Mouse (Mus musculus): ENCODE data around the gene Helb. TPM values are rescaled to one million over a fixed set of nuclear protein-coding genes. Genes with fewer than 3 reads are reported as not detected.

Gene Helb
- polyA plus RNA-seq, 1 experiment from 2014 or later = 5.0 TPM

- Histone ChIP-seq H3K4me2 (ENCODE audit: low read depth, low read length) (no peak overlapping the region), H3K36me3 (replicated peaks; ENCODE audit: insufficient read depth, low read length) (no peaks in the 10 kb centered on the region), H3K9me3 (ENCODE audit: low read length) (no peaks in the 10 kb centered on the region), H3K4me3 (ENCODE audit: low read depth, low read length) (no peak overlapping the region), H3K4me1 (ENCODE audit: insufficient read depth) (no peaks in the 10 kb centered on the region), H3K9ac (replicated peaks) (no peak overlapping the region), H3K27ac (ENCODE audit: low read depth) (no peak overlapping the region), H3K27me3 (ENCODE audit: insufficient read depth, low read length) (no peaks in the 10 kb centered on the region)
- ATAC-seq (no peak), DNase-seq (peak; percentile 69)
- 16% methylated on average over 5 of the region's 5 CpGs for WGBS (ENCODE audit: insufficient replicate concordance)
- TF ChIP-seq EP300 (IDR thresholded peaks at IDR 0.05; ENCODE audit: low read depth) (no peak), CTCF (IDR thresholded peaks at IDR 0.05; ENCODE audit: low read depth) (peak; percentile 92)
These were observed 48.4 kb downstream of the Helb start for GRCm38 (mm10) chr10:120064424-120064823.

GRCm38 (mm10) chr10:120061238-120062130 is 51.3 kb downstream of the Helb start:
- WGBS (ENCODE audit: insufficient replicate concordance) = 72% methylated on average over 24 of the region's 24 CpGs
- ATAC-seq = no peak
- Histone ChIP-seq H3K27ac (ENCODE audit: low read depth) (no peak overlapping the region), H3K4me2 (ENCODE audit: low read depth, low read length) (no peak overlapping the region), H3K4me1 (ENCODE audit: insufficient read depth) (no peaks in the 10 kb centered on the region), H3K9ac (replicated peaks) (no peak overlapping the region), H3K27me3 (ENCODE audit: insufficient read depth, low read length) (no peaks in the 10 kb centered on the region), H3K9me3 (ENCODE audit: low read length) (peaks cover 2% of the 10 kb centered on the region; the same call in 1 of the 2 replicates), H3K4me3 (ENCODE audit: low read depth, low read length) (no peak overlapping the region), H3K36me3 (replicated peaks; ENCODE audit: insufficient read depth, low read length) (no peaks in the 10 kb centered on the region)
- no peak for TF ChIP-seq EP300 (IDR thresholded peaks at IDR 0.05; ENCODE audit: low read depth)
- TF ChIP-seq CTCF (IDR thresholded peaks at IDR 0.05; ENCODE audit: low read depth) = no peak
- DNase-seq = no peak

GRCm38 (mm10) chr10:120060579-120061237 is 52.1 kb downstream of the Helb start:
- TF ChIP-seq EP300 (IDR thresholded peaks at IDR 0.05; ENCODE audit: low read depth) = no peak
- TF ChIP-seq CTCF (IDR thresholded peaks at IDR 0.05; ENCODE audit: low read depth) = no peak
- Histone ChIP-seq H3K9me3 (ENCODE audit: low read length) (peaks cover 2% of the 10 kb centered on the region; the same call in 1 of the 2 replicates), H3K4me2 (ENCODE audit: low read depth, low read length) (no peak overlapping the region), H3K36me3 (replicated peaks; ENCODE audit: insufficient read depth, low read length) (no peaks in the 10 kb centered on the region), H3K9ac (replicated peaks) (no peak overlapping the region), H3K4me1 (ENCODE audit: insufficient read depth) (no peaks in the 10 kb centered on the region), H3K4me3 (ENCODE audit: low read depth, low read length) (no peak overlapping the region), H3K27ac (ENCODE audit: low read depth) (no peak overlapping the region), H3K27me3 (ENCODE audit: insufficient read depth, low read length) (no peaks in the 10 kb centered on the region)
- 63% methylated on average over 10 of the region's 10 CpGs for WGBS (ENCODE audit: insufficient replicate concordance)
- ATAC-seq = no peak
- DNase-seq = no peak

GRCm38 (mm10) chr10:120044714-120045234 is 68.0 kb downstream of the Helb start:
- Histone ChIP-seq H3K4me2 (ENCODE audit: low read depth, low read length) (no peak overlapping the region), H3K36me3 (replicated peaks; ENCODE audit: insufficient read depth, low read length) (no peaks in the 10 kb centered on the region), H3K4me1 (ENCODE audit: insufficient read depth) (no peaks in the 10 kb centered on the region), H3K4me3 (ENCODE audit: low read depth, low read length) (no peak overlapping the region), H3K9me3 (ENCODE audit: low read length) (no peaks in the 10 kb centered on the region), H3K27ac (ENCODE audit: low read depth) (no peak overlapping the region), H3K9ac (replicated peaks) (no peak overlapping the region), H3K27me3 (ENCODE audit: insufficient read depth, low read length) (no peaks in the 10 kb centered on the region)
- no peak for ATAC-seq
- TF ChIP-seq CTCF (IDR thresholded peaks at IDR 0.05; ENCODE audit: low read depth) (no peak), EP300 (IDR thresholded peaks at IDR 0.05; ENCODE audit: low read depth) (no peak)
- 68% methylated on average over 2 of the region's 2 CpGs for WGBS (ENCODE audit: insufficient replicate concordance)
- DNase-seq = no peak

GRCm38 (mm10) chr10:120044237-120044636 is 68.5 kb downstream of the Helb start:
- no peaks in the 10 kb centered on the region for H3K4me1 ChIP-seq (ENCODE audit: insufficient read depth)
- H3K36me3 ChIP-seq (replicated peaks; ENCODE audit: insufficient read depth, low read length) = no peaks in the 10 kb centered on the region
- no peaks in the 10 kb centered on the region for H3K27me3 ChIP-seq (ENCODE audit: insufficient read depth, low read length)
- no peak overlapping the region for H3K4me3 ChIP-seq (ENCODE audit: low read depth, low read length)
- WGBS (ENCODE audit: insufficient replicate concordance) = 84% methylated on average over 6 of the region's 6 CpGs
- TF ChIP-seq EP300 (IDR thresholded peaks at IDR 0.05; ENCODE audit: low read depth) (no peak), CTCF (IDR thresholded peaks at IDR 0.05; ENCODE audit: low read depth) (no peak)
- ATAC-seq (no peak), DNase-seq (no peak)
- no peak overlapping the region for H3K27ac ChIP-seq (ENCODE audit: low read depth)
- no peak overlapping the region for H3K9ac ChIP-seq (replicated peaks)
- no peaks in the 10 kb centered on the region for H3K9me3 ChIP-seq (ENCODE audit: low read length)
- H3K4me2 ChIP-seq (ENCODE audit: low read depth, low read length) = no peak overlapping the region

- Histone ChIP-seq H3K36me3 (replicated peaks; ENCODE audit: insufficient read depth, low read length) (no peaks in the 10 kb centered on the region), H3K4me3 (ENCODE audit: low read depth, low read length) (no peak overlapping the region), H3K9me3 (ENCODE audit: low read length) (no peaks in the 10 kb centered on the region), H3K27ac (ENCODE audit: low read depth) (no peak overlapping the region), H3K4me2 (ENCODE audit: low read depth, low read length) (no peak overlapping the region), H3K4me1 (ENCODE audit: insufficient read depth) (no peaks in the 10 kb centered on the region), H3K27me3 (ENCODE audit: insufficient read depth, low read length) (no peaks in the 10 kb centered on the region), H3K9ac (replicated peaks) (no peak overlapping the region)
- TF ChIP-seq CTCF (IDR thresholded peaks at IDR 0.05; ENCODE audit: low read depth) (no peak), EP300 (IDR thresholded peaks at IDR 0.05; ENCODE audit: low read depth) (no peak)
- ATAC-seq (no peak), DNase-seq (no peak)
- 80% methylated on average over 5 of the region's 5 CpGs for WGBS (ENCODE audit: insufficient replicate concordance)
These were observed 74.6 kb downstream of the Helb start for GRCm38 (mm10) chr10:120038194-120038593.
